Mouse (Mus musculus) lung, postnatal 4 days (tissue): ENCODE measurements at regions not wholly inside any gene's neighbourhood (a gene's known extent, or its start where the extent isn't known, plus 50 kb on each side); places are given as distances from the start of the nearest gene placed in this dataset.

ENCODE experiments used
- DNase-seq, 2 experiments: peaks; one replicate each; pipeline ENCODE4 v3.0.0; 2021

DNA sequence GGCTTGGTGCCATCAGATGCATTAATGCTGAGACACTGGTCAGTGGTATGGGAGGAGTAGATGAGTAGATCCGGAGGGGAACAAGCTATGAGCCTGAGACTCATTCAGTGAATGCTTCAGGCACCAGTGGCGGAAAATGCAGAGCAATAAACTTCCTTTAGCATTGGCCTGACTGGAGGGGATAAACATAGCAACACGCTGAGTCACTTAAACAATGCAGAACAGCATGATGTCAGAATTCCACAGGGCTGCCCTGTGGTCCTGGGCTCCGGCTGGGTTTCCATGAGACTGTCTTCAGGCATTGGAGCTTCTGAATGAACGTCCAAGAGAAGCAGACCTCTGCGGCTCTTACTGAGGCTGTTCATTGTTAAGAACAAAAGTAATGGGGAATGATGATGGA lies 145.4 kb upstream of the Gm10181 start:
- peak in 1 of 2 experiments; percentile 8 for DNase-seq

DNA sequence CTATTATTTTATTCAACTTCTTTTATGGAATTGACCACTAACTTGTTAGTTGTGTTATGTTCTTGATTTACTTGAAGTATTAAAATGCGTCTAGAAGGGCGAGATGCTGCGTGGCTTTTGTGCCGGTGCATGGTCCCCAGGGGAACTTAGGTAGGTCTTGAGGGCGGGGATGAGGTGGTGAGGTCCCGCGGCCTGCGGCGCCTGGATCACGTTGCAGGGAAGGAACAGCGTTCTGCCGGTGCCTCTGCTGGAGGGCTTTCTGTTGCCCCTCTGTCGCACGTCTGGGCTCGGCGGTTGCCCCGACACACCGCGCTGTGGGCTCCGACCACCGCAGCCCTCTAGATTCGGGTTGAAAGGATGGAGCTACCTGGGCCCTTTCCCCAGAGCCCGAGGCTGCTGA lies 136.7 kb upstream of the Gm10181 start:
- DNase-seq: no peak

DNA sequence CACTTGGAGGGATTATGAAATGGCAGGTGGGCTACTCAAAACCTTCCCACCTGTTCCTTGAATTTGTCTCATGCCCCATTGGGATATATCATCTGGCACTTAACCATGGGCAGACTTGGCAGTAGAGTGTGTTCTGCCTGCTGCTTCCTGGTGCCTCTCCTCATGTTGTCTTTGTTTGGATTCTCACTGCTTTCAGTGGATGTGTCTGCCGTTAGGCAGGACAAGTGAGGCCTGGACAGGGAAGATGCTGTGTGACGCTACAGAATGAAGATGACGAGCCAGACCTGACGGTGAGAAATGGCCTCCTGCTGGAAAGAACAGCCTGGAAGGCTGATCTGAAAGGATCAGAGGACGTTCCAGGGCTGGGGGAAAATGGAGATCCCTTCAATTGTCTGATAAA lies 133.6 kb upstream of the Gm10181 start:
- no peak for DNase-seq

DNA sequence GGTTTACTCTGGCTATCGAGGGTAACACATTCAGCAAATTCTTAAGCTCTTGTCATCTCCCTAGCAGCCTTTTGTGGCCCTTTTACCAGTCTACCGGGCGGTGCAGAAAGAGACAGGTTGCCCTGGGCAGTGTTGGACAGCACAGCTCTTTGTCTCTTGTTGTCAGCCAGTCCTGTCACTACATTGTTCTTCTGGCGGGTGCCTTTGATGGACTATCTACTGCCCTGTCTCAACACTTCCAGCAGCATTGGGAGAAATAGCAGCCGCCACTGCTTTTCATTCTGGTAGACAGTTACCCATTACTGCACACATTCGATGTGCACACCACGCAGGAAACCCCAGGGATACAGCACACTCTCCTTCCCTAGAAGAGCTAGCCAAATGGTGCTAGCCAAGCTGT lies 132.7 kb upstream of the Gm10181 start:
- DNase-seq: no peak

DNA sequence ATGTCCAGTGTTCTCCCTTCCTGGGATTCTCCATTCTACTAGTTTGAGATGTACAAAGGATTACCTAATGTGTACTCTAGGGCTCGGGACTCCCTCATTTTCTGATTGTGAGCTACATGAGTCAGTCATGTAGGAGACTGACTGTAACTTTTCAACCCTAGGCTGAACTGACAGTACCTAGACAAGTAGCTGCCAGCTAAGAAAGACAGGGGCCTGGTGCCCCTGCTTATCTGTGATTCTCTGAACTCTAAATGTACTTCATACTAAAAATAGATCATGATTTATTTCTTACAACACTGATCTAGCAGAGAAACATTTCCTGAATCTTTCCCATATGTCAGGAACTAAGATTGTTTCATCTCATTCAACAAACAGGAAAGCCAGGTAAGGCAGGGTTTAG lies 125.9 kb upstream of the Gm10181 start:
- DNase-seq: no peak

DNA sequence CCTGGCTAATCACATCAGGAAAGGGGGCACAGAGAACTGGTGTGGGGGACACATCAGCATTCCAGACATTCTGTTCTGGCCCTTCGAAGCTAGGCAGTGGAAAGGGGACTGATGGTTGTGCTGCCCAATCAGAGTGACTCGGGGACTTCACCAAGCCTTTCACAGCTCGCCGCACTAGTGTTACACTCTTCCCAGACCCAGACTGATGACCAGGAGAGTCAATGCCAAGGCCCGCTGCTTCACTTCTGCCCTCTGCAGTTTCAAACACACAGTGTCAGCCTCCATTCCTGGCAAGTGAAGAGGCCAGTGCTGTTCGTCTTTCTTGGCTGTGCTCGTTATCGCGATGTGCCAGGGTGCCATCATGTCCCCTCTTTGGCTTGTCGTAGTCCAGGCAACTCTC lies 121.7 kb upstream of the Gm10181 start:
- DNase-seq: peak; percentile 6 to 20

DNA sequence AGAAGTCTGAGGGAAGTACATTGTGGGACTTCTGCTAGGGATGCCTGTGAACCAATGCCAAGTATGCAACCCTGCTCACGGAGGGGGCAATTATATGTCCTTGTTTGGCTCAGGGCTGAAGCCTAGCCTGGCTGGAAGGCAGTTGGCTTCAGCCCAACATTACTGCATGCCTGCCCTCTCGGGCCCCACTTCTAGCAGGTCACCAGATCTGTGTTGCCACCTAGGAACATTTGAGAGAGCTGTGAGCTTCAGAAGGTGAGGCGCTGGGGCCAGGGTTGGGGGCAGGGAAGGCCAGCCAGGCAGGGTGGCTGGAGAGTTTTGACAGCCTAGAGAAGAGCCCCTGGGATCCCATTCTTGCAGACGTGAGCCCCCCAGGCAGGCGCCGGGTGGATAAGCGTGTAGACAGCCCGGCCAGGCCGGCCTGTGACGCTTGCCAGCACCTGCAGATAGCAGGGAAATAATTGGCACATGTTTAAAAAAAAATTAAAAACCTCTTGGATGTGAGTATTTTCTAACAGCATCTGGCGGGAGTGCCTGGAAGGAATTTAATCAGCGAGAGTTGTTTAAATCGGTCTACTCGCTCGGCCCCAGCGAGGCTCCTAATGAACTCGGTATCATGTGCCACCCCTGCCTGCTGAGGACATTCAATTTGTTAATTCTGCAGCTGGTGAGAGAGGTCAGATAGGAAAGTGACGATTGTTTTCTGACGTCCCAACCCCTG lies 115.0 kb upstream of the Gm10181 start:
- DNase-seq: peak; percentile 49 to 75

DNA sequence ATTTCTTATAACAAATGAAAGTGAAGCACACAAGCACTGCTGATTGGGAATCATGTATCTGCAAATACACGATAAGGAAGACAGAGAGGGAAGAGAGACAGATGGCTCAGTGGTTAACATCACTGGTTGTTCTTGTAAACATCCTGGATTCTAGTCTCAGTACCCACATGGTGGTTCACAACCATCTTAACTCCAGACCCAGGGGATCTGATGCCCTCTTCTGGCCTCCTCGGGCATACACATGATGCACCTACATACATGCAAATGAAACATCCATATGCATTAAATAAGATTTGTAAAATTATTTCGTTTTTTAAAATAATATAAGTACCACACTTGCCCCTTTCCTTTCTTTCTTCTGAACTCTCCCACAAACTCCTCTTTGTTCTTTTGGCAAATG lies 106.4 kb upstream of the Gm10181 start:
- no peak for DNase-seq

DNA sequence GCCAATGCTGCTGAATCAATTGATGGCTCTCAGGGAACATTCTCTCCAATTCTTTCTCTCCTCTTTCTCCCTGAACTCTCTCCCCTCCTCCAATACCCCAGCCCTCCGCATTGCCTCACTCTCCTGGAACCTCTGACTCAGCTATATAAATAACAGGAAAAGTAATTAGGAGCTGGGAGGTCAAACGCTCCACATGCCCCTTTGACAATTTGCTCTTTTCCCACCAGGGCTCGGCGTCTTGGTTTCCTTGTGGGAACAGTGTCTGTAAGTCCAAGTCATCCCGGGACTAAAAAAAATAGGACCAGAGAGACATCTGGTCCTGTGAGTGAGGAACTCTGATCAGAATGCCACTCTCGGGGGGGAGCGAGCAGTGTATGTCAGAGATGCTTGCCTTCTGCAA lies 94.7 kb upstream of the Gm10181 start:
- DNase-seq: no peak

DNA sequence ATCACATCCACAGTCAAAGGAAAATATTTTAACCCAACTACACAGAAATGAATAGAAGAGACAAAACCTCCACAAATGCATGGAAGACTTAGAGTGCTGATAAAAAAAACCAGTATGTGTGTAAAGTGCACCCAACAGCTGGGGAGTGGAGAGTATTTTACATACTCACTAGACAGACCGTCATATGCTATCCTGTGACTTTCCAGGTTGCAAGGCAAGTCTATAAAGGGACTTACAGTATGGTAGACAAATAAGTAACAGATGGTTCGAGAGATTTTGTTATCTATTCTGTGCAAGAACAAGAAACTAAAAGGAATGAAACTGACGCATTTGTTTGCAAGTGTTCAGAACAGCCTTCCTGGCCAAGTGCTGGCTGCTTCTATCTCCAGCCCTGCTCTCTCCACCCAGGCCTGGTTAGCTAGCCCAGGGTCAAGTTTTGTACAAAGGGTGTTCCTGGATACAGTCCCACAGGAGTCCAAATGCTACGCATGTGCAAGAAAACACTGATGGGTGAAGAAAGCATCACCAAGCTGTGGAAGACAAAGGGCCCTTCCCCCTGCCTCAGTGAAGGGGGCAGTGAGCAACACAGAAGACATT lies 68.0 kb upstream of the Gm10181 start:
- no peak for DNase-seq

DNA sequence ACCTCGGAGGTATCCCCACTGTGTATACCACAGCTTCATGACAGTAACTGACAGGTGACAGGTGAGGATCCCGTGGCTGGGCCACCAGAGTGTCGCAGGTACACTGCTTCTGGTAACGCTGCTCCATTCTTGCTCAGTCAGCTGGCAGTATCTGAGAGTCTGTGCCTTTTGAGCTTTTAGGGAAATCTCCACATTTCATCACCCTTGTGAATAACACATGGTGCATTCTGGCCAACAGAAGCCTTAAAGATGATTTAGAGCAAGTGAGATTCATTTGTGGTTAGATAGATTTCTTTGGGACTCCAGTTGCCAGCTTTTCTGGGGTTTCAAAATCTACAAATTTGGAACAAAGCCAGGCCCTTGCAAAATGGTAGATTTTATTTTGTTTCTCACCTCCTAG lies 66.8 kb upstream of the Gm10181 start:
- no peak for DNase-seq

DNA sequence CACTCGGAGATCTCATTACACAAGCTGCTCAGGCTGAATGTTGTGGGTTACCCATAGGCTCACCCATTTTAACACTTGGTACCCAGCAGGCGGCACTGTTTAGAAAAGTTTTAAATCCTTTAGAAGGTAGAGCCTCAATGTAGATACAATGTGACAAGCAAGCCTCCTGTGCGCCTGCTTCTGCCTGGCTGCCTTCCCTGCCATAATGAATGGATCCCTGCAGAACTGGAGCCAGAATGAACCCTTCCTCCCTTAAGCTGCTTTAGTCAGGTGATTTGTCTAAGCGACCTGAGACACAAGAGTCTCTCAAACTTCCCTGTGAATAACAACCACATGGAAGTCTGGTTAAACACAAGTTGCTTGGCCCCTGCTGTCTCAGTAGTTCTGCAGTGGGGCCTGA lies 64.7 kb upstream of the Gm10181 start:
- DNase-seq: no peak

DNA sequence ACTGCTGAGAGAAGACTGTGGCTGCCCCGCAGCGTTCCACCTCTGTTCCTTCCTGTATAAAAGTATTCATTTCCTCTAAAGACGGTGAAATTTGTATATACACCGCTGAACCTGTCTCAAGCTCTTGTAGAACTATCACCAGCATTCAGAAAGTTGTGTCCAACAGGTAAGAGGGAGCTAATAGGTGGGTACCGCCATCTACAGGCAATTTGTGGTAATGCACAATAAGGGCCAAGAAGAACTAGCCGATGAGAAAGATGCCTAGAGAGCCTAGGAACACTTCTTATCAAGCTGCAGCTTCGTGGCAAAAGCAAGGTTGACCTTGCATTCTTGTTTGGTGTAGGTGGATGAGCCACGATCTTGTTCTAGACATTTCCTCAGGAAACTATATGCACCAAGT lies 61.6 kb upstream of the Gm10181 start:
- DNase-seq: peak in 1 of 2 experiments; percentile 54

DNA sequence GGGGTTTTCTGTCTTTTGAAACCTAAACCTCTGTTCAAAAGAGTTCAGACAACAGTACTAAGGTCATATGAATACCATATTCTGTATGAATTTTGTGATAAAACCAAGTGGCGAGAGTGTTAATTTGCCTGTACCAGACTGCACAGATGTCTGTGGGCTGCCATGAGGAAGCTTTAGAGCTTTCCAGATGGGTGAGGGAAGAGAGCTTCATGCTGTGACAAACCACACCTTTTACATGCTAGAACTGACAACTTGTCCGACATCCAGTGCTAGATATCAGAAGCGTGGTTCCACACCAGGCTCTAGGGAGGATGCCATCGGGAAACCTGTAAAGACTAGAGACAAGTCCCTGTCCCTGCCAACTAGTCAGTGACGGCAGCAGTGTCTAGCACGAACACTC lies 60.9 kb upstream of the Gm10181 start:
- DNase-seq: no peak

DNA sequence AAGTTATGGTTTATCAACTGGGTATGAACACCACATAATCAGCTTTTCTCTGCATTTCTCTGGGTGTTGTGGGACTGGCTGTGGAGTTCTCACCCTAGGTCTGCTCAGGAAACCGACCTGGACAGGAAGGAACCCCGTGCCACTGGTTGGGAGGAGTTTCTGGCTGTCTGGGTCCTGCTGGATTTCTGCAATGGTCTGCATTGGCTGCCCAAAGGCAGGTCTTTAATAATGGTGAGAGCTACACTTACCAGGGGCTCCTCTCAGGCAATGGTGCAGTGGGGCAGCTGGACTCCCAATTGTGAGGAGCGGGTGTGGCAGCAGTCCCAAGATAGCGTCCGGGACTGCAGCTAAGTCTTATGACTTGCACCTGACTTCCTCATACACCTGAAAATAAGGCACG lies 57.8 kb upstream of the Gm10181 start:
- DNase-seq: no peak
